Mouse (Mus musculus): ENCODE measurements around the gene Casc1. TPM values are rescaled to one million over a fixed set of nuclear protein-coding genes. Genes with fewer than 3 reads are reported as not detected.

The Casc1 gene
- total RNA-seq, 2 experiments from 2014 or later, result 1.4 to 1.9 TPM

GRCm38 (mm10) chr6:145234391-145234790 is 23.6 kb upstream of the Casc1 start:
- no peak for TF ChIP-seq CTCF (conservative IDR thresholded peaks at IDR 0.05)
- DNase-seq (ENCODE audit: low spot score in 2 of 2), result no peak

GRCm38 (mm10) chr6:145226296-145226695 is 15.5 kb upstream of the Casc1 start:
- DNase-seq (ENCODE audit: low spot score in 2 of 2), result no peak
- Histone ChIP-seq H3K27ac (no peak overlapping the region), H3K4me3 (no peak overlapping the region)
- no peak for TF ChIP-seq CTCF (conservative IDR thresholded peaks at IDR 0.05)

More at GRCm38 (mm10) chr6:145234391-145234790, 23.6 kb upstream of the Casc1 start:
- no peak overlapping the region for H3K27ac ChIP-seq
- no peak overlapping the region for H3K4me3 ChIP-seq

DNA sequence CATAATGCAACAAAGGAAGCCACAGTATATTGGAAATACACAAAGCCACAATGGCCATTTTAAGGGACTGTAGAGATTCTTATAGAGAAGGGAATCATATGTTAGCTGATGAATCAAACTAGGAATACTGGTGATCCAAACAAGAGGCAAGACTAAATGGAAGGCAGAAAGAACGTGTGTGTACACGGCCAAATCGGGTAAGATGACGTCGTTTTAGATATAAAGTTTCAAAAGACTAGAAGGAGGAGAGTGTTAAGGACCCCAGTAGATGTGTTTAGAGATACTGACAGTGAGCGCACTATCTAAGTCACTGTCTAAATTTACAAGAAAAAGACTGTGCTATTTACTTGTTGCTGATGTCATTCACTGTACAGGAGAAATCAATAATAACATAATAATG is 13.4 kb upstream of the Casc1 start:
- no peak for DNase-seq (ENCODE audit: low spot score in 2 of 2)
- H3K27ac ChIP-seq, result no peak overlapping the region
- TF ChIP-seq CTCF (conservative IDR thresholded peaks at IDR 0.05), result no peak
- no peak overlapping the region for H3K4me3 ChIP-seq

GRCm38 (mm10) chr6:145215826-145216225 is 5.0 kb upstream of the Casc1 start:
- TF ChIP-seq CTCF (conservative IDR thresholded peaks at IDR 0.05), result no peak
- H3K27ac ChIP-seq, result no peak overlapping the region
- DNase-seq (ENCODE audit: low spot score in 2 of 2), result no peak
- H3K4me3 ChIP-seq, result no peak overlapping the region

DNA sequence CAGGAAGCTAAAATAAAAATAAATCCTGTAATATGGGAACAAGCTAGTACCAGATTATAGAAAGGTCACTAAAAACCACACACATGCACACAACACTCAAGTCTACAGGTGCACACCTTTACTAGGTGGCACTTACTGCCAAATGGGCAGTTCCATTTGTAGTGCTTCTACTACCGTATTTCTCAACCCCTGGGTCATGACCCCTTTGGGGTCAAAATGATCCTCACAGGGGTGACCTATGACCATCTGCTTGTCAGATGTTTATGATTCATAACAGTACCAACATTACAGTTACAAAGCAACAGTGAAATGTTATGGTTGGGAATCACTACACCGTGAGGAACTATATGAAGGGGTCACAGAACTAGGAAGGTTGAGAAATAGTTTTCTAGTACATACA is 3.1 kb upstream of the Casc1 start:
- no peak for TF ChIP-seq CTCF (conservative IDR thresholded peaks at IDR 0.05)
- Histone ChIP-seq H3K27ac (no peak overlapping the region), H3K4me3 (no peak overlapping the region)
- no peak for DNase-seq (ENCODE audit: low spot score in 2 of 2)

GRCm38 (mm10) chr6:145211376-145212305 is 836 bp upstream of the Casc1 start:
- DNase-seq (ENCODE audit: low spot score in 2 of 2), result no peak
- Histone ChIP-seq H3K4me3 (peak overlapping the region; percentile 68), H3K27ac (peak overlapping the region; percentile 96)
- TF ChIP-seq CTCF (conservative IDR thresholded peaks at IDR 0.05), result peak; percentile 15; the same call in 1 of the 2 replicates

GRCm38 (mm10) chr6:145210056-145210680 is 637 bp downstream of the Casc1 start:
- no peak for TF ChIP-seq CTCF (conservative IDR thresholded peaks at IDR 0.05)
- H3K4me3 ChIP-seq, result peak overlapping the region; percentile 68
- DNase-seq (ENCODE audit: low spot score in 2 of 2), result no peak
- H3K27ac ChIP-seq, result 0 out of 2 replicates have a peak overlapping the region, but pooled peaks have one; percentile 29

DNA sequence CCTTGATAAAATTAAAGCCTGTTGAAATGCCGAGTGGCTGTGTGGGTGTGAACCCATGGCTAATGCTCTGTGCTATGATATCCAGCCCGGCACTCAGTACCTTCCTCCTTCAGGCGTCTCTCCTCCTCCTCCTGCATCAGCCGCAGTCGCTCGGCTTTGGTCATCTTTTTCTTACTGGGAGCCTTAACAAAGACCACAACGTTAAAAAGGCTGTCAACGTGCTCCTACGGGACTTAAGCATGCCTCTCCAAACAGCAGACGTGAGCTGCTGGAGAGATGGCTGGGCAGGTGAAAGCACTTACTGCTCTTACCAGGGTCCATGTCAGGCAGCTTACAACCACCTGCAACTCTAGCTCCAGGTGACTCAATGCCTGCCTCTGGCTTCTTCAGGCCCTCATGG is 5.7 kb downstream of the Casc1 start:
- Histone ChIP-seq H3K4me3 (no peak overlapping the region), H3K27ac (no peak overlapping the region)
- DNase-seq (ENCODE audit: low spot score in 2 of 2), result no peak
- no peak for TF ChIP-seq CTCF (conservative IDR thresholded peaks at IDR 0.05)

DNA sequence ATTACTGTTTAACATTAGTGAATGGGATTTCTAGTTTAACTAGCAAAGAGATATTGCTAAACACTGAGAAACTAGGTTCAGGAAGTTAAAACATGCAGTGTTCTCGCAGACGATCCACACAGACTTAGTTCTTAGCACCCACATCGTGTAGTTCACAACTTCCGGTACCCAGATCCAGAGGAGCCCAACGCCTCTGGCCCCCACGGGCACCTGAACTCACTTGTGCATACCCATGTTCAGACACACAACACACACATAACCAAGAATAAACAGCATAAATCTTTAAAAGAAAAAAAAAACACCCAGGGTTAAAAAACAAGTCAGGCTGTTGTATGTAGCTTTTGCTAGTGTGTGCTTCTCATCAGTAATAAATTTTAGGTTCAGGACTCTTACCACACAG is 6.4 kb downstream of the Casc1 start:
- H3K27ac ChIP-seq, result no peak overlapping the region
- H3K4me3 ChIP-seq, result no peak overlapping the region
- DNase-seq (ENCODE audit: low spot score in 2 of 2), result no peak
- no peak for TF ChIP-seq CTCF (conservative IDR thresholded peaks at IDR 0.05)

DNA sequence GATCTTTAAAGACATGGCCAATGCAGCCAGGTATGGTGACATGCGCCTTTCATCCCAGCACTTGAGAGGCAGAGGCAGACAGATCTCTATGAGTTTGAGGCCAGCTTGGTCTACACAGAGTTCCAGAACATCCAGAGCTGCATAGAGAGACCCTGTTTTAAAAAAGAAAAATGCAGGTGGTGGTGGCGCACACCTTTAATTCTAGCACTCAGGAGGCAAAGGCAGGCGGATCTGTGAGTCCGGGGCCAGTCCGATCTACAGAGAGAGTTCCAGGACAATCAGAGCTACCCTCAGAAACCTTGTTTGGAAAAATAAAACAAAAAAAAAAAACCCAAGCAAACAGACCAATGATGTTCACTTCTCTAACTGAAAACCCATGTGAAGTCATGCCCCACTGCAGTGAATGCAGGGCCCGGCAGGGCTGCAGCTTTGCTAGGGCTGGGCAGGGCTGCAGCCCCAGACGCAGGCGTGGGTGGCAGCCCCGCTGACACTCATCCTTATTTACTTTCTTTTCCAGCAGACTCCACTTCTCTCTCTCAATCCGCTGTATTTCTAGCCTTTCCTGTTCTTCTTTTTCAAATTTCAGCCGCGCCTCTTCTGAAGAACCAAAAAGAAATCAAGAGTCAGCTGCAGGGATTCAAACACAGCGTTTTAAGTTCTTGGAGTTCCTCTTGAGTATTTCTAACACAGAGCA is 8.2 kb downstream of the Casc1 start:
- Histone ChIP-seq H3K4me3 (no peak overlapping the region), H3K27ac (no peak overlapping the region)
- DNase-seq (ENCODE audit: low spot score in 2 of 2), result no peak
- TF ChIP-seq CTCF (conservative IDR thresholded peaks at IDR 0.05), result no peak

DNA sequence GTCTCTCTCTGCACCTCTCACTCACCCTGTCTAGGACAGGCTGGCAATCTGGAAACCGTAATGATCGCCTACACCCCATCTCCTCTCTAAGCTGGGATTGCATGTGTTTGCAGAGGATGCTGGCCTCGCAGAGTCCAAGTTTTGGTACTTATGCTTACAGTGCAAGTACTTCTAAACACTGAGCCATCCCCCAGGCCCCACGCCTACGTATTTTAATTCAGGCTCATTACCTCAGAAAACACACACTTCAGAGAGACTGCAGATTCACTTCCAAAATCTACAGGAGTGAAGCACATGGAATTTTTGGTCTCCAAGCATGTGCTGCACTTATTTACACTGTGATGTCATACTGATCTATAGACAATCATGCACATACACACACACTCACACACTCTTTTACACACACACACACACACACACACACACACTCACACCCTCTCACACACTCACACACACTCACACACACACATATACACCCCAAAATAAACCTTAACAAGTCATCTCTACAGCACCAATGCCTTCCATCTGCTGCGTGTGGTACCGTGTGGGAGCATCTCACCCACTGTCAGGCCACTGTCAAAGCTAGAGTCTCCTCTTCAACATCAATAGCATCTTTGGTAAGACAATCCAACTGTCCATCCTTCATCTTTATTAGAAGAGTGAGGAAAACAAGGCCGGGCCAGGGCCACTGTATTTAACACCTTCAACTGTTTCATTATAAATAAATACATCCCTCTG is 12.7 kb downstream of the Casc1 start:
- DNase-seq (ENCODE audit: low spot score in 2 of 2), result no peak
- TF ChIP-seq CTCF (conservative IDR thresholded peaks at IDR 0.05), result no peak
- H3K27ac ChIP-seq, result no peak overlapping the region
- no peak overlapping the region for H3K4me3 ChIP-seq

GRCm38 (mm10) chr6:145193446-145193845 is 17.4 kb downstream of the Casc1 start:
- Histone ChIP-seq H3K27ac (no peak overlapping the region), H3K4me3 (no peak overlapping the region)
- no peak for DNase-seq (ENCODE audit: low spot score in 2 of 2)
- TF ChIP-seq CTCF (conservative IDR thresholded peaks at IDR 0.05), result no peak

Data from layer of hippocampus, adult 2 months (tissue).